Mouse (Mus musculus) limb, embryonic 11.5 days (tissue): ENCODE results near the gene Rmi1. TPM values are rescaled to one million over a fixed set of nuclear protein-coding genes. Genes with fewer than 3 reads are reported as not detected.
"Not testable (repeated sequence)": the region's sequence is repeated elsewhere in the genome, so short reads cannot be mapped to it uniquely, and the experiment has no call there.

Experiments used
- ATAC-seq: fragments of 200-750 bp; cut with Nextera tagmentation; 2 replicates; pipeline ENCODE4 v1.8.0; 2017; ENCODE audit warnings: low read depth; ENCODE audit not compliant: insufficient number of reproducible peaks, low FRiP score, low TSS enrichment
- DNase-seq: peaks from one replicate; pipeline ENCODE4 v3.0.0-alpha.2; 2015; ENCODE audit warnings: low spot score
- H3K27ac ChIP-seq: fragments of 300-500 bp; sonication (generic); replicated peaks from 2 replicates; pipeline ENCODE4 v1.5.1; 2014; ENCODE audit warnings: low read depth, mild to moderate bottlenecking, low read length
- H3K27me3 ChIP-seq: fragments of 300-500 bp; sonication (generic); 2 replicates; pipeline ENCODE4 v1.6.1; 2014; ENCODE audit warnings: mild to moderate bottlenecking, low read length, mixed read lengths; ENCODE audit not compliant: control insufficient read depth, insufficient read depth
- H3K36me3 ChIP-seq: fragments of 300-500 bp; sonication (generic); 2 replicates; pipeline ENCODE4 v1.6.1; 2014; ENCODE audit warnings: mild to moderate bottlenecking, low read length, moderate library complexity, mixed read lengths; ENCODE audit not compliant: control insufficient read depth, insufficient read depth
- H3K4me1 ChIP-seq: fragments of 300-500 bp; sonication (generic); 2 replicates; pipeline ENCODE4 v1.6.1; 2014; ENCODE audit warnings: low read length, mixed read lengths; ENCODE audit not compliant: control insufficient read depth, insufficient read depth
- H3K4me2 ChIP-seq: fragments of 300-500 bp; sonication (generic); 2 replicates; pipeline ENCODE4 v1.6.1; 2014; ENCODE audit warnings: low read depth, mild to moderate bottlenecking, moderate library complexity; ENCODE audit not compliant: severe bottlenecking
- H3K4me3 ChIP-seq: fragments of 300-500 bp; sonication (generic); 2 replicates; pipeline ENCODE4 v1.5.1; 2014; ENCODE audit warnings: low read depth, low read length
- H3K9ac ChIP-seq: fragments of 300-500 bp; sonication (generic); 2 replicates; pipeline ENCODE4 v1.6.1; 2014; ENCODE audit warnings: mild to moderate bottlenecking, low read length
- H3K9me3 ChIP-seq: fragments of 300-500 bp; sonication (generic); 2 replicates; pipeline ENCODE4 v1.6.1; 2016; ENCODE audit warnings: low read length; ENCODE audit not compliant: control insufficient read depth
- WGBS: fragments of 180-500 bp; shearing (Covaris S2); extraction: QIAGEN DNeasy Blood & Tissue Kit; methylation state at CpG from one replicate; pipeline ENCODE4 v1.1.7; 2014; 5-methylcytosine and 5-hydroxymethylcytosine counted together
- polyA plus RNA-seq: library from polyadenylated mRNA; unstranded; fragments of >200 nt; fragmentation: Nextera tagmentation; extraction: Ambion mirVana; gene quantifications from 2 replicates; pipeline ENCODE4 v1.2.1, GENCODE M21; 2014

Rmi1 gene
- polyA plus RNA-seq, 1 experiment from 2014 or later, result 33.2 TPM

DNA sequence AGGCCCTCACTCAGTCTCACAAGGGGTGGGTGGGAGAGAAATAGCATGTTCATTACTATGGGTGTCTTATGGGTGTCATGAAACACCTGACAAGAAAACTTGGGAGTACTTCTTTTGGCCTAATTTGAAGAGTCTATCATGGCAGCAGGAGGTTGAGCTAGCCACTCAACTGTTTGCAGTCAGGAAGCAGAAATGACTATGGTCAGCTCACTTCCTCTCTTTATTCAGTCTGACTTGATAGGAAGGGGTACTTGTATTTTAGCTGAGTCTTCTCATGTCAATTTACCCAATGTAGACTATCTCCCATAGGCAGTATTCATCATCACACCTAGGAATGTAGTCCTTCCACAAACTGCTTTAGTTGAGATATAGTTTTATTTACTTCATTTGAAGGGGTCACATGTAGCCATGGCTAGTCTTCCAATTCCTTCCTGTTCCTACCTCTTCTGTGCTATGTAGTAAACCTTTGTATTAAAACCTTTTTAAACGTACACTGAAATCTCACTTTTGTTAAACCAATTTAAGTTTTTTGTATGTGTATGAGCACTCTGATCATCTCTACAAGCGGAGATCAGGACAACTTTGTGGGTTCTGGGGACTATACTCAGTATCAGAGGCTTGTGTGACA lies 12.6 kb upstream of the Rmi1 start:
- no peaks in the 10 kb centered on the region for H3K4me1 ChIP-seq
- no peak overlapping the region for H3K27ac ChIP-seq
- no peaks in the 10 kb centered on the region for H3K9me3 ChIP-seq
- peaks cover 8% of the 10 kb centered on the region for H3K36me3 ChIP-seq
- no peaks in the 10 kb centered on the region for H3K27me3 ChIP-seq
- H3K4me3 ChIP-seq, result no peak overlapping the region
- H3K4me2 ChIP-seq, result no peak overlapping the region
- ATAC-seq (no peak), DNase-seq (no peak)
- 82% methylated on average over 2 of the region's 2 CpGs for WGBS
- no peak overlapping the region for H3K9ac ChIP-seq

DNA sequence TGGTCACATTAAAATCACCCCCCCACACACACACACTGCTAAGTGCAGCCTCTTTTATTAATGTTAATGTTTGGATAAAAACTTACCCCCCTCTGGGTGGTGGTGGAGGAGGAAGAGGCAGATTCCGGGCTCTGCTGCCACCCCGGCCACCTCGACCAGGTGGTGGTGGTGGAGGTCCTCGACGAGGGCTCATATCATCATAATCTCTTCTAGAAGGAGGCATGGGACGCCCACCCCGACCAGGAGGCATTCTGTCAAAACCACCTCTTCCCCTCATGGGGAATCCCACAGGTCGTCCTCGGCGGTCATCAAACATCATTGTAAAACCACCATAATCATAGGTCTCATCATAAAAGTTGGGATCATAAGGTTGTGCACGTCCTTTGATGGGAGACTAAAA lies 7.7 kb upstream of the Rmi1 start:
- WGBS, result 85% methylated on average over 11 of the region's 11 CpGs
- not testable (repeated sequence) for H3K4me1 ChIP-seq, DNase-seq, H3K9me3 ChIP-seq, H3K27ac ChIP-seq, H3K4me2 ChIP-seq, H3K9ac ChIP-seq, H3K4me3 ChIP-seq, H3K27me3 ChIP-seq, ATAC-seq
- peaks cover 20% of the 10 kb centered on the region for H3K36me3 ChIP-seq

DNA sequence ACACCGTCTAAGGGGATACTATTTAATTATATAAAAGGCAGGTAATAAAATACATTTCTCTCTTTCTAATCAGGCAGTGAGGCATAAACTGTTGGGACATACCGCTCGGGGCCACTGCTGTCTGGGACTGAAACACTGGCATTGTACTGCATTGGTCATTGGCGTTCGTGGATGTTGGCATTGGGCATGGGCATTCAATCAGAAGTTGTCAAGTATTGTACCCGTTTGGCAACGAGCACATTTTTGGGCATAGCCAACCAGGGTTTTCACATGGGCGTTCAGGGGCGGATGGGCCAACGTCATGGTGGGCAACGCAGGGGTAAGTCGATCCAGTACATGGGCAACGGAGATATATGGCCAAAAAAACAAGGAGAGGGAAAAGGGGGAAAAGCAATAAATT lies 4.4 kb upstream of the Rmi1 start:
- Histone ChIP-seq H3K4me3 (no peak overlapping the region), H3K9me3 (no peaks in the 10 kb centered on the region), H3K4me2 (no peak overlapping the region), H3K4me1 (no peaks in the 10 kb centered on the region), H3K27ac (no peak overlapping the region), H3K9ac (no peak overlapping the region), H3K36me3 (peaks cover 16% of the 10 kb centered on the region), H3K27me3 (no peaks in the 10 kb centered on the region)
- ATAC-seq, result no peak
- DNase-seq, result no peak
- WGBS, result 90% methylated on average over 13 of the region's 13 CpGs

DNA sequence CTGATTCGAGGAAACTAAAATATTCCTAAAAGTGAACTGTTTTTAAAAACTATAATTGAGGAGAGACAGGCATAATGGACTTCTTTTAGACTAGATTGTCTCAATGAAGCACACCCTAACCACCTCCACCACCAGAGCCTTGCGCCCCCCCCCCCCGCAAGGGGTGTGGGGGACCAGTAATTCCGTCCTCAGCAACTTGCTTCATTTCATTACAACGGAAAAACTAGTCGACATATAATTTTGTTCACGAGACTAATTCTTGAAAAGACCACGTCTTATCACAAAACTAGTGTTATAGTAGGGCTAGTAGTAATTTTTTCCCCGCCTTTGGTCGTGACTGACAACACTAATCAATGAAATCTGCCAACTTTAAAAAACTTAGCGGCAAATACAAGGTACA lies 1.5 kb upstream of the Rmi1 start:
- ATAC-seq (no peak), DNase-seq (no peak)
- Histone ChIP-seq H3K4me2 (peak overlapping the region; percentile 62), H3K4me1 (no peaks in the 10 kb centered on the region), H3K27ac (no peak overlapping the region), H3K4me3 (peak overlapping the region; percentile 99), H3K9ac (peak overlapping the region; percentile 100), H3K27me3 (no peaks in the 10 kb centered on the region), H3K9me3 (no peaks in the 10 kb centered on the region), H3K36me3 (peaks cover 10% of the 10 kb centered on the region)
- WGBS, result 1% methylated on average over 11 of the region's 11 CpGs

DNA sequence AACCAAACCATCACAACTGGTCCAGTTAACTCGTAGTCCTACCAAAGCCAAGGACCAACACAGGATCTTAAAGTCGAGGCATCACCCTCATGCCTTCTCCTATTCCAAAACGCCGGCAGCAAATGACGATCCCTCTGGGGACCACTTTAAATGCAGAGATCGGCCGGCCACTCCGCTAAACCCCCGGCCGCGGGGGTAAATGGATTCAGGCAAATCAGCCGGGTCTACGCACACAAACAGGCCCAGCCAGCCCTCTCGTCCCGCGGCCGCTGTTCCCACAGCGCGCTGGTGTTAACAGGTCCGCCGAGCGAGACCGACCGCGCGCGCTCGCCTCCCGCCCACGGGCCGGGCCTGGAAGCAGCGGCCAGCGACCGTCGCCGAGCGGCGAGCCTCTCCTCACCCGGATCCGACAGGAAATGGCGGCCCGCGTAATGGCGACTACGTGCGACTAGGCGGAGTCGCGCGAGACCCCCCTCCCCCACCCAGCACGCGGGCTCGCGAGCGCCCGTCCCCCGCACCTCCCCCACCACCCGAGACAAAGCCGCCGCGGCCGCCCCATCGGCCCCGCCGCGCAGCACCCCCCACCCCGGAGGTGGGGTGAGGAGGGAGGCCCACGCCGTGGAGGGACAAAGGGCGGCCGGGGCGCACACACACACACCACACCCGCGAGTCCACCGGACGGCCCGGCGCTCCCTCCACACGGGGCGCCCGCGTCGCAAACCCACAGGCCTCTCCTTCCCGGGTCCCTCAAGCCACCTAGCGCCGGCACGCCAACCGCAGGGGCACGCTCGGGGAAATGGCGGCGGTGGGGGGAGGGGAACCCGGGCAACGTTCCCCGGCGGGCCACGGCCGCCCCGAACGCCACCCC lies 679 bp upstream of the Rmi1 start:
- H3K36me3 ChIP-seq, result peaks cover 4% of the 10 kb centered on the region
- ATAC-seq (peak; percentile 37; the same call in 1 of the 2 replicates), DNase-seq (peak; percentile 85)
- no peaks in the 10 kb centered on the region for H3K27me3 ChIP-seq
- peak overlapping the region; percentile 62 for H3K4me2 ChIP-seq
- no peaks in the 10 kb centered on the region for H3K4me1 ChIP-seq
- H3K27ac ChIP-seq, result peak overlapping the region; percentile 99
- WGBS, result 1% methylated on average over 58 of the region's 100 CpGs
- H3K9ac ChIP-seq, result peak overlapping the region; percentile 100
- H3K4me3 ChIP-seq, result peak overlapping the region; percentile 99
- no peaks in the 10 kb centered on the region for H3K9me3 ChIP-seq

DNA sequence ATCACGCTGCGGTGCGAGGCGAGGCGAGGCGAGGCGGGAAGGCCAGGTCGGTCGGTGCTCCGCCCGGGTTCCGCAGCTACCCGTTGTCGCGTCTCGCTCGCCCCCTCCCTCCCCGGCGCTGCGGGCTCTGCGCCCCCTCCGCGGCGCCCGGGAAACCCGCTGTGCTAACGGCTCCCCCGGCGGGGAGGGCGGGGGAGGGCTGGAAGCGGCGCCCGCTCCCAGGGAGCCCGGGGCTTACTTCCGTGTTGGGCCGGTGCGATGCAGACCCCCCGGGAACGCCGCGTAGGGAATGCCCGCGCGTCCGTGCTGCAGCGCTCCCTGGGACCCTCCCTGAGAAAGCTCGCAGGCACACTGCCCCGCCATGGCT lies 679 bp downstream of the Rmi1 start:
- DNase-seq (no peak), ATAC-seq (peak; percentile 38; the same call in 1 of the 2 replicates)
- H3K36me3 ChIP-seq, result peaks cover 2% of the 10 kb centered on the region
- H3K4me2 ChIP-seq, result peak overlapping the region; percentile 44
- no peaks in the 10 kb centered on the region for H3K27me3 ChIP-seq
- peak overlapping the region; percentile 99 for H3K4me3 ChIP-seq
- H3K9ac ChIP-seq, result peak overlapping the region; percentile 100
- no peaks in the 10 kb centered on the region for H3K4me1 ChIP-seq
- no peaks in the 10 kb centered on the region for H3K9me3 ChIP-seq
- H3K27ac ChIP-seq, result peak overlapping the region; percentile 99
- WGBS, result under 1% methylated on average over 20 of the region's 48 CpGs

DNA sequence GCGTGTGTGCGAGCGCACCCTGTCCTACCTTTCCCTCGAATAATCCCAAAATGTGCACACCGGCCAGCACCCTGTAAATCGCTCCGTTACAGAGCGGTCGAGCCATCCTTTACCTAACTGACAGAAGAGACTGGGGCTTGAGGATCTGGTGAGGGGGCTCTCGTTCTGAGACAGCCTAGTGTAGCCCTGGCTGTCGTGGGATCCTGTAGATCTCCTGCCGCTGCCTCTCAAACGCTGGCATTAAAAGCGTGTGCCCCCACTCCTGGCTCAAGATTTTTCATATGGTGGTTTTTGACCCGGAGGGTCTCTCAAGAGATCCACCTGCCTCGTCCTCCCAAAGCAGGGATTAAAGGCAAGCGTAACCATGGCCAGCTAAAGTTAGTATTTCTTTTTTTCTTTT lies 1.2 kb downstream of the Rmi1 start, which contains the start of gene Hnrnpk:
Gene Hnrnpk, minus strand, starts transcription at position 101 of the 400 bp plus-strand sequence.
- not testable (repeated sequence) for H3K27me3 ChIP-seq, H3K4me1 ChIP-seq, H3K9me3 ChIP-seq, DNase-seq, H3K36me3 ChIP-seq, ATAC-seq
- Histone ChIP-seq H3K4me3 (peak within 1 kb of the TSS; percentile 99), H3K27ac (peak within 1 kb of the TSS; percentile 99), H3K9ac (peak within 1 kb of the TSS; percentile 100), H3K4me2 (peak within 1 kb of the TSS; percentile 44)
- WGBS, result 10% methylated on average over 16 of the region's 17 CpGs

DNA sequence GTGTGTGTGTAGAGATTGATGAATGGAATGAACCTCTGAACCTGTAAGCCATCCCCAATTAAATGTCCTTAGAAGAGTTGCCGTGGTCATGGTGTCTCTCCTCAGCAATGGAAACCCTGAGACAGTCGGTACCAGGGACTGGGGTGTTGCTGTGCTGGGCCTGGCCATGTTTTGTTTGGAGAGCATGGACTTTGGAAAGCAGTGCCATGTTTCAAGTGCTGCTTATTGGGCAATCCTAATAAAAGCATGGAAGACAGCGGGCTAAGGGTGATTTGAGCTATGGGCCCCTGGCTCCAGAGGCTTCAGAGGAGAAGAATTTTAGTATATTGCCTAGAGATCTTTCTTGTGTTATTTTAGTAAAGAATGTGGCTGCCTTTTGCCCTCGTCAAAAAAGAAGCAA lies 9.0 kb downstream of the Rmi1 start:
- no peaks in the 10 kb centered on the region for H3K36me3 ChIP-seq
- H3K27ac ChIP-seq, result no peak overlapping the region
- ATAC-seq (no peak), DNase-seq (no peak)
- no peak overlapping the region for H3K4me2 ChIP-seq
- no peak overlapping the region for H3K4me3 ChIP-seq
- no peaks in the 10 kb centered on the region for H3K27me3 ChIP-seq
- H3K9ac ChIP-seq, result no peak overlapping the region
- no peaks in the 10 kb centered on the region for H3K9me3 ChIP-seq
- no peaks in the 10 kb centered on the region for H3K4me1 ChIP-seq
- WGBS, result 94% methylated on average over 4 of the region's 4 CpGs
